Mouse (Mus musculus) activated CD4-positive, CD25-positive, alpha-beta regulatory T cell, adult 4 months (primary cell): ENCODE results near the gene Tbc1d17. TPM values are rescaled to one million over a fixed set of nuclear protein-coding genes. Genes with fewer than 3 reads are reported as not detected.
"Not testable (repeated sequence)": the region's sequence is repeated elsewhere in the genome, so short reads cannot be mapped to it uniquely, and the experiment has no call there.

Experiments
- ATAC-seq: one replicate; pipeline ENCODE4 v1.8.0; 2017
- polyA plus RNA-seq, 2 experiments: library from polyadenylated mRNA; unstranded; fragments of 100-300 nt; shearing (Covaris generic); gene quantifications; one replicate each; pipeline ENCODE4 v1.2.1; 2017

Tbc1d17 gene
- 10 to 100 TPM; 41.0 to 63.7 TPM for polyA plus RNA-seq

- peak; percentile 82 for ATAC-seq
Observed at GRCm38 (mm10) chr7:44848561-44849415, at the start of gene Tbc1d17, which contains the start of gene Akt1s1. Tbc1d17 (minus strand) TSS chr7:44849079. Akt1s1 (plus strand) TSS chr7:44848991.

- no peak for ATAC-seq
Observed at GRCm38 (mm10) chr7:44898607-44899006, 49.7 kb upstream of the Tbc1d17 start.

- ATAC-seq, result no peak
Observed at GRCm38 (mm10) chr7:44896499-44896898, 47.6 kb upstream of the Tbc1d17 start.

- peak; percentile 82 for ATAC-seq
Observed at GRCm38 (mm10) chr7:44895593-44896434, 46.9 kb upstream of the Tbc1d17 start, which contains the start of gene Fuz. Fuz (plus strand) TSS chr7:44896079.

- ATAC-seq, result no peak
Observed at GRCm38 (mm10) chr7:44895206-44895592, 46.3 kb upstream of the Tbc1d17 start.

GRCm38 (mm10) chr7:44894175-44894574 lies 45.3 kb upstream of the Tbc1d17 start:
- ATAC-seq, result no peak

- no peak for ATAC-seq
Observed at GRCm38 (mm10) chr7:44893197-44893596, 44.3 kb upstream of the Tbc1d17 start.

- peak; percentile 30 for ATAC-seq
Observed at GRCm38 (mm10) chr7:44892276-44892921, 43.5 kb upstream of the Tbc1d17 start, which contains the start of gene Med25. Med25 (minus strand) TSS chr7:44892712.

- no peak for ATAC-seq
Observed at GRCm38 (mm10) chr7:44891611-44892010, 42.7 kb upstream of the Tbc1d17 start.

GRCm38 (mm10) chr7:44890737-44891136 lies 41.9 kb upstream of the Tbc1d17 start:
- ATAC-seq, result no peak

- ATAC-seq, result no peak
Observed at GRCm38 (mm10) chr7:44890180-44890579, 41.3 kb upstream of the Tbc1d17 start.

- ATAC-seq, result no peak
Observed at GRCm38 (mm10) chr7:44888256-44889105, 39.6 kb upstream of the Tbc1d17 start.

GRCm38 (mm10) chr7:44886964-44887363 lies 38.1 kb upstream of the Tbc1d17 start:
- no peak for ATAC-seq

- ATAC-seq, result no peak
Observed at GRCm38 (mm10) chr7:44884637-44885036, 35.8 kb upstream of the Tbc1d17 start.

- no peak for ATAC-seq
Observed at GRCm38 (mm10) chr7:44883036-44883435, 34.2 kb upstream of the Tbc1d17 start.

GRCm38 (mm10) chr7:44877833-44878232 lies 29.0 kb upstream of the Tbc1d17 start:
- no peak for ATAC-seq

- ATAC-seq, result not testable (repeated sequence)
Observed at GRCm38 (mm10) chr7:44871774-44872173, 22.9 kb upstream of the Tbc1d17 start.

GRCm38 (mm10) chr7:44871181-44871580 lies 22.3 kb upstream of the Tbc1d17 start:
- ATAC-seq, result no peak

- ATAC-seq, result no peak
Observed at GRCm38 (mm10) chr7:44870614-44871013, 21.7 kb upstream of the Tbc1d17 start.

- peak; percentile 81 for ATAC-seq
Observed at GRCm38 (mm10) chr7:44869697-44870528, 21.0 kb upstream of the Tbc1d17 start, which contains the start of gene Ptov1. Ptov1 (minus strand) TSS chr7:44869788.
